Mouse (Mus musculus): ENCODE measurements around the gene Mecom. TPM values are rescaled to one million over a fixed set of nuclear protein-coding genes. Genes with fewer than 3 reads are reported as not detected.

Gene Mecom
- total and polyA plus RNA-seq, 3 experiments, result not detected

- no peaks in the 10 kb centered on the region for H3K27me3 ChIP-seq (replicated peaks)
- no peak for DNase-seq (ENCODE audit: extremely low read depth)
- no peaks in the 10 kb centered on the region for H3K4me1 ChIP-seq (ENCODE audit: control insufficient read depth in 1 of 2, insufficient read depth in 2 of 2)
- in situ Hi-C loops (cut with MboI; ENCODE audit: low pct_ligation_motif_present, low pct_unique_long_range_greater_than_20kb, low sequenced_read_pairs), result no loop called here
- H3K4me3 ChIP-seq (replicated peaks in 1 of 3; ENCODE audit: low read depth in 2 of 3, low read length in 2 of 3, poor library complexity in 1 of 3), result no peak overlapping the region
- H3K79me2 ChIP-seq (replicated peaks; ENCODE audit: control insufficient read depth, extremely low read depth, insufficient read depth, poor library complexity, severe bottlenecking), result no peaks in the 10 kb centered on the region
- H3K36me3 ChIP-seq (replicated peaks in 1 of 2; ENCODE audit: control insufficient read depth in 1 of 2, insufficient read depth in 1 of 2, low read length in 1 of 2), result no peaks in the 10 kb centered on the region
- dilution Hi-C loops (cut with MboI; ENCODE audit: extremely low pct_ligation_motif_present, extremely low pct_unique_long_range_greater_than_20kb, low sequenced_read_pairs), result no loop called here
- TF ChIP-seq ZKSCAN1 (IDR thresholded peaks at IDR 0.05; ENCODE audit: borderline replicate concordance, low read depth, low read length) (no peak), USF2 (conservative IDR thresholded peaks at IDR 0.05; ENCODE audit: low read depth, low read length) (no peak), POLR2A (IDR thresholded peaks at IDR 0.05; ENCODE audit: low read depth, low read length) (no peak), ELF1 (IDR thresholded peaks at IDR 0.05; ENCODE audit: low read depth, low read length) (no peak), HCFC1 (IDR thresholded peaks at IDR 0.05; ENCODE audit: low read depth, low read length) (no peak), SIN3A (IDR thresholded peaks at IDR 0.05; ENCODE audit: low read length) (no peak), MAZ (IDR thresholded peaks at IDR 0.05; ENCODE audit: low read depth, low read length) (no peak), E2F4 (IDR thresholded peaks at IDR 0.05; ENCODE audit: insufficient replicate concordance, low read depth, low read length) (no peak), NRF1 (IDR thresholded peaks at IDR 0.05; ENCODE audit: low read depth, low read length) (no peak), ZC3H11A (IDR thresholded peaks at IDR 0.05; ENCODE audit: low read depth, low read length) (no peak), MXI1 (IDR thresholded peaks at IDR 0.05; ENCODE audit: low read depth, low read length) (no peak), MAFK (IDR thresholded peaks at IDR 0.05; ENCODE audit: insufficient replicate concordance, low read length) (no peak), MAX (IDR thresholded peaks at IDR 0.05; ENCODE audit: low read length) (no peak), MEF2A (IDR thresholded peaks at IDR 0.05; ENCODE audit: borderline replicate concordance, low read depth, low read length) (no peak), CHD2 (IDR thresholded peaks at IDR 0.05; ENCODE audit: low read length) (no peak), TCF12 (IDR thresholded peaks at IDR 0.05; ENCODE audit: low read depth, low read length) (no peak), POLR2AphosphoS2 (IDR thresholded peaks at IDR 0.05; ENCODE audit: low read depth, low read length) (no peak)
- H3K9ac ChIP-seq (ENCODE audit: insufficient read depth, low read depth), result no peak overlapping the region
- no peak overlapping the region for H3K4me2 ChIP-seq (ENCODE audit: insufficient read depth, low read depth, poor library complexity, severe bottlenecking)
- no peak overlapping the region for H3K27ac ChIP-seq (ENCODE audit: insufficient read depth, low read depth)
- no peaks in the 10 kb centered on the region for H3K9me3 ChIP-seq (replicated peaks; ENCODE audit: low read length)
Observed at GRCm38 (mm10) chr3:30076522-30076921, 471.3 kb downstream of the Mecom start.

- Histone ChIP-seq H3K9me3 (replicated peaks; ENCODE audit: low read length) (no peaks in the 10 kb centered on the region), H3K4me1 (ENCODE audit: control insufficient read depth in 1 of 2, insufficient read depth in 2 of 2) (no peaks in the 10 kb centered on the region), H3K9ac (ENCODE audit: insufficient read depth, low read depth) (no peak overlapping the region), H3K27ac (ENCODE audit: insufficient read depth, low read depth) (no peak overlapping the region), H3K36me3 (replicated peaks in 1 of 2; ENCODE audit: control insufficient read depth in 1 of 2, insufficient read depth in 1 of 2, low read length in 1 of 2) (no peaks in the 10 kb centered on the region), H3K4me2 (ENCODE audit: insufficient read depth, low read depth, poor library complexity, severe bottlenecking) (no peak overlapping the region), H3K27me3 (replicated peaks) (no peaks in the 10 kb centered on the region), H3K79me2 (replicated peaks; ENCODE audit: control insufficient read depth, extremely low read depth, insufficient read depth, poor library complexity, severe bottlenecking) (no peaks in the 10 kb centered on the region), H3K4me3 (replicated peaks in 1 of 3; ENCODE audit: low read depth in 2 of 3, low read length in 2 of 3, poor library complexity in 1 of 3) (no peak overlapping the region)
- TF ChIP-seq ETS1 (conservative IDR thresholded peaks at IDR 0.05; ENCODE audit: low read depth, low read length) (no peak), IRF4 (IDR thresholded peaks at IDR 0.05; ENCODE audit: low read depth, low read length) (no peak), MAZ (IDR thresholded peaks at IDR 0.05; ENCODE audit: low read depth, low read length) (no peak), KAT2A (IDR thresholded peaks at IDR 0.05; ENCODE audit: insufficient replicate concordance, low read length) (no peak)
- no peak for DNase-seq (ENCODE audit: extremely low read depth)
- in situ Hi-C loops (cut with MboI; ENCODE audit: low pct_ligation_motif_present, low pct_unique_long_range_greater_than_20kb, low sequenced_read_pairs), result no loop called here
- dilution Hi-C loops (cut with MboI; ENCODE audit: extremely low pct_ligation_motif_present, extremely low pct_unique_long_range_greater_than_20kb, low sequenced_read_pairs), result no loop called here
Observed at GRCm38 (mm10) chr3:30071271-30071670, 476.5 kb downstream of the Mecom start.

All from CH12.LX (cell line).